Mouse (Mus musculus) kidney, adult 2 months (tissue): ENCODE measurements around the gene Caln1.

Experiments used
- CTCF ChIP-seq: fragments of 200-500 bp; conservative IDR thresholded peaks from 2 replicates; pipeline ENCODE4 v1.5.1; 2011; ENCODE audit warnings: low read depth, mild to moderate bottlenecking, control low read depth, low read length, moderate library complexity, mixed read lengths; ENCODE audit not compliant: insufficient read depth, insufficient read length
- POLR2A ChIP-seq: fragments of 200-500 bp; IDR thresholded peaks from one replicate; pipeline ENCODE4 v1.6.1; 2011; ENCODE audit warnings: low read depth, low read length, control low read depth

DNA sequence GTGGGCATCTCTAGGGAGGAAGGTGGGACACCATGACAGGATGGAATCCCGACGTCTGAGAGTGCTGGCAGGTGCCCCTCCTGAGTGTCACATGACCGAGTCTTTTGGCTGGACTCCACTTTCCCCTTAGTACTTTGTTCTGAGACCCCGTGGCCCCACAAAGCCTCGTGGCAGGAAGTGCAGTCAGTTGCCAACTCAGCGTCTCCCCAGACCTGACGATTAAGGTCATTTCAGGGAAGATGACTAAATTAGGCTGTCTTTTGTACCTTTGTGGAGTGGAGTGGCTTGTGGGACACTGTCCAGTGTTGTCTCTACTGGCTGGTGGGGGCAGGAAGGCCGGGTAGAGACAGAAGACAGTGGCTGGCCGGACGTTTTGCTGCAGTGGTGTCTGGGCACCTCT, 103.0 kb downstream of the Caln1 start:
- no peak for TF ChIP-seq POLR2A
- TF ChIP-seq CTCF, result no peak
